Mouse (Mus musculus): ENCODE results near the gene Csnk2a2. TPM values are rescaled to one million over a fixed set of nuclear protein-coding genes. Genes with fewer than 3 reads are reported as not detected.

Csnk2a2 gene
- polyA plus RNA-seq, 1 experiment from 2014 or later = 19.9 TPM

DNA sequence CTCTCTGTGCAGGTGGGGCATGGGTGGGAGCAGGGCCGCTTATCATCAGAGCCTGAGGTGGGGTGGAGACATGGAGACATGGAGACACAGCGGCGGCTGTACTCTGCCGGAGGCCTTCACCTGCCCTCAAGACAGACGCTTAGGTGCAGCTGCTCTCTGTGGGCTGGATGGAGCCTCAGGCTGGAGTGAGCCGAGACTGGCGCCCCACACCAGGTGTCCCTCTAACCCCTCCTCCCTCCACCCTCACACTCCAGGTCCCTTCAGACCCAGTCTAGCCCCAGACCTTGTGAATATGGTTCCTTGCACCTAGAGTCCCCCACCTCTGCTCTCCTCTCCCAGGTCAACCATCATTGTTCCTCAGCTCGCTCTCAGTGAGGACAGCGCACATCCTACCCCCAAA, 90.7 kb downstream of the Csnk2a2 start:
- DNase-seq (ENCODE audit: low spot score) = no peak

GRCm38 (mm10) chr8:95397201-95397600, 92.6 kb downstream of the Csnk2a2 start:
- H3K4me3 ChIP-seq (ENCODE audit: low read depth, low read length) = no peak overlapping the region
- ATAC-seq (replicated peaks; ENCODE audit: insufficient number of reproducible peaks, low FRiP score, low TSS enrichment, low read depth) (no peak), DNase-seq (ENCODE audit: low spot score) (no peak)
- 44% methylated on average over 5 of the region's 5 CpGs for WGBS
- no peak overlapping the region for H3K27ac ChIP-seq (replicated peaks; ENCODE audit: low read depth, low read length)
- H3K4me1 ChIP-seq (ENCODE audit: control insufficient read depth, insufficient read depth, low read length) = no peaks in the 10 kb centered on the region
- no peak overlapping the region for H3K9ac ChIP-seq (replicated peaks; ENCODE audit: low read length)
- no peaks in the 10 kb centered on the region for H3K36me3 ChIP-seq (replicated peaks; ENCODE audit: control insufficient read depth, insufficient read depth, low read depth, low read length)
- no peak overlapping the region for H3K4me2 ChIP-seq (ENCODE audit: low read depth, low read length)
- no peaks in the 10 kb centered on the region for H3K9me3 ChIP-seq (replicated peaks; ENCODE audit: control insufficient read depth, low read length)
- no peaks in the 10 kb centered on the region for H3K27me3 ChIP-seq (ENCODE audit: control insufficient read depth, insufficient read depth, low read length)

More for the DNA sequence above, 90.7 kb downstream of the Csnk2a2 start:
- H3K4me1 ChIP-seq (ENCODE audit: control insufficient read depth, insufficient read depth, low read length) = no peaks in the 10 kb centered on the region
- WGBS = 87% methylated on average over 9 of the region's 9 CpGs
- H3K27me3 ChIP-seq (ENCODE audit: control insufficient read depth, insufficient read depth, low read length) = no peaks in the 10 kb centered on the region
- H3K9me3 ChIP-seq (replicated peaks; ENCODE audit: control insufficient read depth, low read length) = no peaks in the 10 kb centered on the region
- no peak for ATAC-seq (replicated peaks; ENCODE audit: insufficient number of reproducible peaks, low FRiP score, low TSS enrichment, low read depth)
- no peak overlapping the region for H3K4me3 ChIP-seq (ENCODE audit: low read depth, low read length)
- no peaks in the 10 kb centered on the region for H3K36me3 ChIP-seq (replicated peaks; ENCODE audit: control insufficient read depth, insufficient read depth, low read depth, low read length)
- H3K4me2 ChIP-seq (ENCODE audit: low read depth, low read length) = no peak overlapping the region
- no peak overlapping the region for H3K9ac ChIP-seq (replicated peaks; ENCODE audit: low read length)
- no peak overlapping the region for H3K27ac ChIP-seq (replicated peaks; ENCODE audit: low read depth, low read length)

DNA sequence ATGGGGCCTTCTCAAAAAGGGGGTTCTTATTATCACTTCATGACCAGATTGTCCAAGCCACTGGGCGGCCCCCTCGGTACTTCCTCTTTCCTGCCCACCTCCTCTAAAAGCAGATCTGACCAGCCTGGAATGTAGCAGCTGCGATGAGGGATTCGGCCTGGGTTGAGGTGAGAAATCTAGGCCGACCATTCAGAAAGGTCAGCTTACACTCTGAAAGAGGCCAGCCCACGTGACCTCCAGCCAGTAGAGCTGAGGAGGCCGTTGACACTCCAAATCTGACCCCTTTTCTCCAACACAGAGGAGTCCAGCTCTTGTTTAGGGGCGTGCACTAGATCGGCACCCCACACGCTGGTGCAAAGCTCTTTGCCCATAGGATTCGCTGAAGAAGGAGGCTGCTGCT, 93.1 kb downstream of the Csnk2a2 start:
- 47% methylated on average over 11 of the region's 11 CpGs for WGBS

More for the DNA sequence above, 93.1 kb downstream of the Csnk2a2 start:
- H3K4me1 ChIP-seq (ENCODE audit: control insufficient read depth, insufficient read depth, low read length) = no peaks in the 10 kb centered on the region
- no peak overlapping the region for H3K4me3 ChIP-seq (ENCODE audit: low read depth, low read length)
- no peak overlapping the region for H3K27ac ChIP-seq (replicated peaks; ENCODE audit: low read depth, low read length)
- ATAC-seq (replicated peaks; ENCODE audit: insufficient number of reproducible peaks, low FRiP score, low TSS enrichment, low read depth) (no peak), DNase-seq (ENCODE audit: low spot score) (no peak)
- H3K4me2 ChIP-seq (ENCODE audit: low read depth, low read length) = no peak overlapping the region
- H3K9ac ChIP-seq (replicated peaks; ENCODE audit: low read length) = no peak overlapping the region
- no peaks in the 10 kb centered on the region for H3K36me3 ChIP-seq (replicated peaks; ENCODE audit: control insufficient read depth, insufficient read depth, low read depth, low read length)
- no peaks in the 10 kb centered on the region for H3K27me3 ChIP-seq (ENCODE audit: control insufficient read depth, insufficient read depth, low read length)
- no peaks in the 10 kb centered on the region for H3K9me3 ChIP-seq (replicated peaks; ENCODE audit: control insufficient read depth, low read length)

Other genes starting within 250 kb of the Csnk2a2 start
- 0.10 and 0.32 TPM in 2 replicates for gene Cngb1, start 183.5 kb downstream of the Csnk2a2 start, polyA plus RNA-seq (2014; fragmentation: Nextera tagmentation; extraction: Ambion mirVana)
- gene Tepp, start 179.5 kb downstream of the Csnk2a2 start, polyA plus RNA-seq (2014; fragmentation: Nextera tagmentation; extraction: Ambion mirVana) = not detected in 2 replicates
- 6.6 and 7.2 TPM in 2 replicates for gene Zfp319, start 158.1 kb downstream of the Csnk2a2 start, polyA plus RNA-seq (2014; fragmentation: Nextera tagmentation; extraction: Ambion mirVana)
- 36.5 and 37.6 TPM in 2 replicates for gene Usb1, start 157.8 kb downstream of the Csnk2a2 start, polyA plus RNA-seq (2014; fragmentation: Nextera tagmentation; extraction: Ambion mirVana)
- 8.9 and 9.9 TPM in 2 replicates for gene Mmp15, start 137.8 kb downstream of the Csnk2a2 start, polyA plus RNA-seq (2014; fragmentation: Nextera tagmentation; extraction: Ambion mirVana)
- gene Cfap20, start 55.2 kb downstream of the Csnk2a2 start, polyA plus RNA-seq (2014; fragmentation: Nextera tagmentation; extraction: Ambion mirVana) = 146 and 160 TPM in 2 replicates
- not detected in 2 replicates for gene Ccdc113, start 44.0 kb upstream of the Csnk2a2 start, polyA plus RNA-seq (2014; fragmentation: Nextera tagmentation; extraction: Ambion mirVana)
- gene Prss54, start 86.3 kb upstream of the Csnk2a2 start, polyA plus RNA-seq (2014; fragmentation: Nextera tagmentation; extraction: Ambion mirVana) = not detected in 2 replicates
- 32.5 and 35.3 TPM in 2 replicates for gene Gins3, start 143.4 kb upstream of the Csnk2a2 start, polyA plus RNA-seq (2014; fragmentation: Nextera tagmentation; extraction: Ambion mirVana)
- gene Ndrg4, start 186.9 kb upstream of the Csnk2a2 start, polyA plus RNA-seq (2014; fragmentation: Nextera tagmentation; extraction: Ambion mirVana) = 21.2 and 26.4 TPM in 2 replicates
- 20.1 and 21.0 TPM in 2 replicates for gene Setd6, start 225.8 kb upstream of the Csnk2a2 start, polyA plus RNA-seq (2014; fragmentation: Nextera tagmentation; extraction: Ambion mirVana)